Mouse (Mus musculus): ENCODE measurements around the gene Pnpt1.

GRCm38 (mm10) chr11:29180657-29181056 is 50.1 kb downstream of the Pnpt1 start:
- TF ChIP-seq CTCF (IDR thresholded peaks at IDR 0.05; ENCODE audit: low read depth, low read length) (no peak), POLR2A (IDR thresholded peaks at IDR 0.05; ENCODE audit: extremely low read depth, insufficient read depth, low read length) (no peak)

All from liver, adult 2 months (tissue).